Mouse (Mus musculus) hindbrain, postnatal 0 days (tissue): ENCODE results near the gene Lmbrd2. TPM values are rescaled to one million over a fixed set of nuclear protein-coding genes. Genes with fewer than 3 reads are reported as not detected.

ENCODE experiments used
- ATAC-seq: fragments of 200-750 bp; cut with Nextera tagmentation; 2 replicates; pipeline ENCODE4 v1.8.0; 2017; ENCODE audit warnings: mild to moderate bottlenecking, moderate TSS enrichment, moderate library complexity
- DNase-seq: peaks from one replicate; pipeline ENCODE4 v3.0.0-alpha.2; 2015; ENCODE audit warnings: low spot score
- H3K27ac ChIP-seq: fragments of 300-500 bp; sonication (generic); 2 replicates; pipeline ENCODE4 v1.5.1; 2014; ENCODE audit warnings: mild to moderate bottlenecking
- H3K27me3 ChIP-seq: fragments of 300-500 bp; sonication (generic); 2 replicates; pipeline ENCODE4 v1.6.1; 2014; ENCODE audit warnings: low read length, mixed read lengths; ENCODE audit not compliant: insufficient read depth
- H3K36me3 ChIP-seq: fragments of 300-500 bp; sonication (generic); 2 replicates; pipeline ENCODE4 v1.6.1; 2014; ENCODE audit warnings: low read length, mixed read lengths; ENCODE audit not compliant: insufficient read depth
- H3K4me1 ChIP-seq: fragments of 300-500 bp; sonication (generic); 2 replicates; pipeline ENCODE4 v1.6.1; 2014; ENCODE audit warnings: antibody characterized with exemption, low read length, mixed read lengths; ENCODE audit not compliant: insufficient read depth
- H3K4me2 ChIP-seq: fragments of 300-500 bp; sonication (generic); 2 replicates; pipeline ENCODE4 v1.6.1; 2014; ENCODE audit warnings: low read depth, mild to moderate bottlenecking, low read length, moderate library complexity, mixed read lengths
- H3K4me3 ChIP-seq: fragments of 300-500 bp; sonication (generic); 2 replicates; pipeline ENCODE4 v1.5.1; 2014; ENCODE audit warnings: low read length
- H3K9ac ChIP-seq: fragments of 300-500 bp; sonication (generic); replicated peaks from 2 replicates; pipeline ENCODE4 v1.6.1; 2014; ENCODE audit warnings: mild to moderate bottlenecking, low read length, moderate library complexity, mixed read lengths
- H3K9me3 ChIP-seq: fragments of 300-500 bp; sonication (generic); 2 replicates; pipeline ENCODE4 v1.6.1; 2016; ENCODE audit warnings: low read length, mixed read lengths
- CTCF ChIP-seq: IDR thresholded peaks from 2 replicates; pipeline ENCODE4 v1.5.1; 2016; ENCODE audit warnings: antibody characterized with exemption, control low read depth, low read depth
- WGBS: fragments of 180-500 bp; shearing (Covaris S2); extraction: QIAGEN DNeasy Blood & Tissue Kit; methylation state at CpG from one replicate; pipeline ENCODE4 v1.1.7; 2014; 5-methylcytosine and 5-hydroxymethylcytosine counted together
- polyA plus RNA-seq: library from polyadenylated mRNA; unstranded; fragments of >200 nt; fragmentation: Nextera tagmentation; extraction: Ambion mirVana; gene quantifications from 2 replicates; pipeline ENCODE4 v1.2.1, GENCODE M21; 2015
- total RNA-seq: library from RNA; depleted of rRNA; stranded (reverse); fragments of >200 nt; gene quantifications from 2 replicates; pipeline ENCODE4 v1.2.3, GENCODE M21; 2014

Gene Lmbrd2
- total and polyA plus RNA-seq, 2 experiments from 2014 or later = 4.2 to 22.0 TPM

DNA sequence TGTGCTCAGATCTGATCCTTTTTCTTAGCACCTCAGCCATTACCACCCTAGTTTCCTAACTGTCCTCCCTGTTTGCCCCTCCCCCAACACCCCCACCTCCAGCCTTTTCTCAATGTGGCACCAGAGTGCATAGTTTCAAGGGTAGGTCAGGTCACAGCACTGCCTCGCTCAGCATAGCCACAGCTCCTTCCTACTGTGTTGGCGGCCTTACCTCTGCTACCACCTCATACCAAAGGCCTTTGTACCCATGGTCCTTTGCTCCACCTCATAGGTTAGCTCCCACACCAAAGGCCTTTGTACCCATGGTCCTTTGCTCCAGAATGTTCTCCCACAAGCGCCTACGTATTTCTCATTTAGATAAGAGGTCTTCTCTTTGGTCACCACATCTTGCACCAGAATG lies 21.5 kb upstream of the Lmbrd2 start:
- no peaks in the 10 kb centered on the region for H3K27me3 ChIP-seq
- DNase-seq = no peak
- H3K27ac ChIP-seq = no peak overlapping the region
- no peak overlapping the region for H3K9ac ChIP-seq
- H3K36me3 ChIP-seq = peaks cover 40% of the 10 kb centered on the region
- no peak for ATAC-seq
- H3K4me1 ChIP-seq = no peaks in the 10 kb centered on the region
- no peak overlapping the region for H3K4me2 ChIP-seq
- H3K9me3 ChIP-seq = no peaks in the 10 kb centered on the region
- H3K4me3 ChIP-seq = no peak overlapping the region
- TF ChIP-seq CTCF = no peak
- WGBS = 94% methylated on average over 4 of the region's 4 CpGs

- no peak overlapping the region for H3K4me2 ChIP-seq
- H3K4me3 ChIP-seq = no peak overlapping the region
- WGBS = 91% methylated on average over 2 of the region's 2 CpGs
- H3K9ac ChIP-seq = no peak overlapping the region
- peak; percentile 72 for ATAC-seq
- peak; percentile 80 for DNase-seq
- no peaks in the 10 kb centered on the region for H3K9me3 ChIP-seq
- no peaks in the 10 kb centered on the region for H3K4me1 ChIP-seq
- H3K27me3 ChIP-seq = no peaks in the 10 kb centered on the region
- peaks cover 39% of the 10 kb centered on the region for H3K36me3 ChIP-seq
- no peak overlapping the region for H3K27ac ChIP-seq
- peak; percentile 99 for TF ChIP-seq CTCF
These were observed 20.3 kb upstream of the Lmbrd2 start for GRCm38 (mm10) chr15:9120081-9120480.

- Histone ChIP-seq H3K36me3 (peaks cover 40% of the 10 kb centered on the region), H3K27me3 (no peaks in the 10 kb centered on the region), H3K4me2 (no peak overlapping the region), H3K4me3 (no peak overlapping the region), H3K4me1 (no peaks in the 10 kb centered on the region), H3K9ac (no peak overlapping the region), H3K9me3 (no peaks in the 10 kb centered on the region), H3K27ac (no peak overlapping the region)
- WGBS = 90% methylated on average over 4 of the region's 4 CpGs
- TF ChIP-seq CTCF = no peak
- DNase-seq = no peak
- ATAC-seq = no peak
These were observed 17.4 kb upstream of the Lmbrd2 start for GRCm38 (mm10) chr15:9122989-9123388.

- no peak for DNase-seq
- no peak overlapping the region for H3K9ac ChIP-seq
- ATAC-seq = no peak
- H3K36me3 ChIP-seq = peaks cover 37% of the 10 kb centered on the region
- H3K27ac ChIP-seq = no peak overlapping the region
- WGBS = 90% methylated on average over 21 of the region's 21 CpGs
- TF ChIP-seq CTCF = no peak
- no peaks in the 10 kb centered on the region for H3K9me3 ChIP-seq
- H3K4me3 ChIP-seq = no peak overlapping the region
- no peaks in the 10 kb centered on the region for H3K27me3 ChIP-seq
- no peaks in the 10 kb centered on the region for H3K4me1 ChIP-seq
- no peak overlapping the region for H3K4me2 ChIP-seq
These were observed 15.5 kb upstream of the Lmbrd2 start for GRCm38 (mm10) chr15:9124856-9125255.

GRCm38 (mm10) chr15:9127051-9127791 lies 13.1 kb upstream of the Lmbrd2 start:
- no peak for TF ChIP-seq CTCF
- no peak overlapping the region for H3K27ac ChIP-seq
- DNase-seq (no peak), ATAC-seq (no peak; the same call in 1 of the 2 replicates)
- H3K36me3 ChIP-seq = peaks cover 22% of the 10 kb centered on the region
- H3K9ac ChIP-seq = no peak overlapping the region
- H3K4me2 ChIP-seq = no peak overlapping the region
- H3K4me1 ChIP-seq = no peaks in the 10 kb centered on the region
- H3K27me3 ChIP-seq = no peaks in the 10 kb centered on the region
- H3K9me3 ChIP-seq = no peaks in the 10 kb centered on the region
- WGBS = 91% methylated on average over 7 of the region's 7 CpGs
- no peak overlapping the region for H3K4me3 ChIP-seq

DNA sequence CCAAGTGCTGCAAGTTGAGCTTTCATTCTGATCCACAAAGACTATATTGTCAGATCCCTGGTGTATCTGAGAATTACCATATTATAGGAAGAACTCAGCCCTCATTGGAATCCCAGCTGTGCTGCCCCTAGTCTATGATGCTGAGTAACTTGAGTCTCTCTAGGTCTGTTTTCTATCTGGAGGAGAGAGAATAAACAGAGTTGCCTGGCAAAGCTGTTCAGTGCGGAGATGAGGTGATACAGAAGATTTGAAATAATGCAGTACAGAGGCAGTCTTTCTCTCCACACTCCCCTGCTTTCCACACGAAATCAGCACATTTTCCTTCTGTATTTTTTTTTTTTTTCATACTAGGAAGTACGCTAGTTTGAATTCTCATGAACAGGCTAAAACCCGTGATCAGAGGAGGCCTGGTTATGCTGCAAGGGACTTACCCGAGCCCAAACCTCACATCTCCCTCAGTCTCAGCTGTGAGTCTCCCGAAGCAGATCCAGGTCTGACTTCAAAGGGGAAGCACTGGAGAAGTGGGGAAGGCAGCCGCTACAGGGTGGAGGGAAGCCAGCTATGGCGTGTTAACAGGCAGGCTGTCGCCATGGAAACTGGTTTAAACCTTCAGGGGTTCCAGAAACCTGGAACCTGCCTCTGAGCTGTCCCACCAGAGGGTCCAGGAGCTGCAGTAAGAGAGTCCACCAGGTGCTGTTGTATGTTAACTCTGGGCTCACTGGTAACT lies 9.4 kb upstream of the Lmbrd2 start:
- Histone ChIP-seq H3K27me3 (no peaks in the 10 kb centered on the region), H3K9me3 (no peaks in the 10 kb centered on the region), H3K4me3 (no peak overlapping the region), H3K4me2 (no peak overlapping the region), H3K9ac (no peak overlapping the region), H3K27ac (no peak overlapping the region), H3K4me1 (no peaks in the 10 kb centered on the region), H3K36me3 (peaks cover 8% of the 10 kb centered on the region; the same call in 1 of the 2 replicates)
- ATAC-seq = peak; percentile 55
- peak; percentile 17 for DNase-seq
- WGBS = 63% methylated on average over 9 of the region's 9 CpGs
- no peak for TF ChIP-seq CTCF

- H3K9me3 ChIP-seq = no peaks in the 10 kb centered on the region
- 84% methylated on average over 4 of the region's 4 CpGs for WGBS
- H3K9ac ChIP-seq = no peak overlapping the region
- H3K4me2 ChIP-seq = no peak overlapping the region
- no peak overlapping the region for H3K4me3 ChIP-seq
- H3K27ac ChIP-seq = no peak overlapping the region
- DNase-seq (no peak), ATAC-seq (no peak)
- TF ChIP-seq CTCF = no peak
- peaks cover 8% of the 10 kb centered on the region; the same call in 1 of the 2 replicates for H3K36me3 ChIP-seq
- H3K4me1 ChIP-seq = no peaks in the 10 kb centered on the region
- no peaks in the 10 kb centered on the region for H3K27me3 ChIP-seq
These were observed 8.9 kb upstream of the Lmbrd2 start for GRCm38 (mm10) chr15:9131499-9131888.
